Mouse (Mus musculus): ENCODE measurements around the gene Fitm2.

- TF ChIP-seq POLR2AphosphoS2 (IDR thresholded peaks at IDR 0.05; ENCODE audit: insufficient read length, low read depth) (no peak), E2F4 (IDR thresholded peaks at IDR 0.05; ENCODE audit: insufficient read depth) (no peak), MYOG (IDR thresholded peaks at IDR 0.05; ENCODE audit: control insufficient read depth in 1 of 3, insufficient read depth in 1 of 3, insufficient read length in 2 of 3, low read depth in 2 of 3) (no peak), TCF12 (IDR thresholded peaks at IDR 0.05; ENCODE audit: insufficient read depth, poor library complexity, severe bottlenecking) (no peak), POLR2A (IDR thresholded peaks at IDR 0.05; ENCODE audit: insufficient read length, low read depth) (no peak), CEBPB (IDR thresholded peaks at IDR 0.05; ENCODE audit: insufficient read depth, poor library complexity, severe bottlenecking) (no peak), MAX (IDR thresholded peaks at IDR 0.05; ENCODE audit: low read depth) (no peak), USF1 (IDR thresholded peaks at IDR 0.05; ENCODE audit: low read depth) (no peak), TCF3 (IDR thresholded peaks at IDR 0.05; ENCODE audit: insufficient read length, low read depth) (no peak)
Observed at GRCm38 (mm10) chr2:163428346-163429011, 44.0 kb downstream of the Fitm2 start.

All from myocyte (in vitro differentiated cells).